Mouse (Mus musculus): Measurements from ENCODE around the gene Itpk1. TPM values are rescaled to one million over a fixed set of nuclear protein-coding genes. Genes with fewer than 3 reads are reported as not detected.
A peak's percentile ranks its signal among the peaks of the same experiment; 100 is the strongest.

The Itpk1 gene
- polyA plus RNA-seq (2016; fragmentation: Nextera tagmentation; extraction: Ambion mirVana) = 16.6 and 17.1 TPM in 2 replicates

GRCm38 (mm10) chr12:102704457-102705198 lies at the start of gene Itpk1:
Itpk1 (minus strand) TSS chr12:102704930.
- peak within 1 kb of the TSS; percentile 79 for H3K9ac ChIP-seq
- H3K4me1 ChIP-seq = peaks cover 36% of the 10 kb centered on the region
- H3K36me3 ChIP-seq = no peaks in the 10 kb centered on the region
- H3K27me3 ChIP-seq = 0 out of 2 replicates have a peak, but pooled peaks cover 4% of the 10 kb centered on the region
- H3K4me2 ChIP-seq (replicated peaks) = peak within 1 kb of the TSS; percentile 97
- ATAC-seq (ENCODE audit: low FRiP score) = peak; percentile 88
- peak within 1 kb of the TSS; percentile 80 for H3K4me3 ChIP-seq
- peak within 1 kb of the TSS; percentile 89 for H3K27ac ChIP-seq
- no peaks in the 10 kb centered on the region for H3K9me3 ChIP-seq (replicated peaks)
- under 1% methylated on average over 62 of the region's 105 CpGs for WGBS

GRCm38 (mm10) chr12:102748256-102748655 lies 43.5 kb upstream of the Itpk1 start:
- no peak overlapping the region for H3K27ac ChIP-seq
- no peak for ATAC-seq (ENCODE audit: low FRiP score)
- H3K9ac ChIP-seq = no peak overlapping the region
- peaks cover 8% of the 10 kb centered on the region; the same call in 1 of the 2 replicates for H3K36me3 ChIP-seq
- H3K9me3 ChIP-seq (replicated peaks) = no peaks in the 10 kb centered on the region
- no peaks in the 10 kb centered on the region for H3K27me3 ChIP-seq
- no peak overlapping the region for H3K4me2 ChIP-seq (replicated peaks)
- peaks cover 11% of the 10 kb centered on the region for H3K4me1 ChIP-seq
- no peak overlapping the region for H3K4me3 ChIP-seq
- WGBS = 88% methylated on average over 3 of the region's 3 CpGs

GRCm38 (mm10) chr12:102744839-102745238 lies 40.1 kb upstream of the Itpk1 start:
- WGBS = 68% methylated on average over 6 of the region's 6 CpGs
- Histone ChIP-seq H3K9me3 (replicated peaks) (no peaks in the 10 kb centered on the region), H3K27ac (no peak overlapping the region), H3K9ac (no peak overlapping the region), H3K27me3 (no peaks in the 10 kb centered on the region), H3K4me3 (peak overlapping the region; percentile 95; the same call in 1 of the 2 replicates), H3K36me3 (peaks cover 8% of the 10 kb centered on the region; the same call in 1 of the 2 replicates), H3K4me2 (replicated peaks) (peak overlapping the region; percentile 91), H3K4me1 (peaks cover 20% of the 10 kb centered on the region)
- no peak for ATAC-seq (ENCODE audit: low FRiP score)

GRCm38 (mm10) chr12:102743589-102744574 lies 39.2 kb upstream of the Itpk1 start, which contains the start of the genes Moap1 and Tmem251:
Moap1 (minus strand) TSS chr12:102743661.
Tmem251 (plus strand) TSS chr12:102743762.
- Histone ChIP-seq H3K4me3 (peak within 1 kb of the TSS; percentile 95), H3K36me3 (peaks cover 8% of the 10 kb centered on the region; the same call in 1 of the 2 replicates), H3K9me3 (replicated peaks) (no peaks in the 10 kb centered on the region), H3K27me3 (no peaks in the 10 kb centered on the region), H3K27ac (peak within 1 kb of the TSS; percentile 96), H3K4me2 (replicated peaks) (peak within 1 kb of the TSS; percentile 91), H3K9ac (peak within 1 kb of the TSS; percentile 93), H3K4me1 (peaks cover 20% of the 10 kb centered on the region)
- WGBS = under 1% methylated on average over 63 of the region's 63 CpGs
- peak; percentile 98 for ATAC-seq (ENCODE audit: low FRiP score)

- WGBS = under 1% methylated on average over 33 of the region's 33 CpGs
Measured at GRCm38 (mm10) chr12:102743036-102743588, 38.4 kb upstream of the Itpk1 start.

GRCm38 (mm10) chr12:102742056-102742455 lies 37.3 kb upstream of the Itpk1 start:
- no peaks in the 10 kb centered on the region for H3K36me3 ChIP-seq
- H3K4me2 ChIP-seq (replicated peaks) = no peak overlapping the region; the same call in 1 of the 2 replicates
- ATAC-seq (ENCODE audit: low FRiP score) = no peak
- no peaks in the 10 kb centered on the region for H3K9me3 ChIP-seq (replicated peaks)
- H3K27me3 ChIP-seq = no peaks in the 10 kb centered on the region
- no peak overlapping the region for H3K27ac ChIP-seq
- H3K9ac ChIP-seq = no peak overlapping the region
- H3K4me3 ChIP-seq = no peak overlapping the region
- peaks cover 20% of the 10 kb centered on the region for H3K4me1 ChIP-seq
- 87% methylated on average over 7 of the region's 7 CpGs for WGBS

More at GRCm38 (mm10) chr12:102743036-102743588, 38.4 kb upstream of the Itpk1 start:
- Histone ChIP-seq H3K27ac (peak overlapping the region; percentile 96), H3K4me1 (peaks cover 20% of the 10 kb centered on the region), H3K9me3 (replicated peaks) (no peaks in the 10 kb centered on the region), H3K36me3 (peaks cover 4% of the 10 kb centered on the region; the same call in 1 of the 2 replicates), H3K4me3 (peak overlapping the region; percentile 95), H3K4me2 (replicated peaks) (peak overlapping the region; percentile 91), H3K9ac (peak overlapping the region; percentile 93), H3K27me3 (no peaks in the 10 kb centered on the region)
- peak; percentile 80 for ATAC-seq (ENCODE audit: low FRiP score)

- Histone ChIP-seq H3K27ac (no peak overlapping the region), H3K9me3 (replicated peaks) (no peaks in the 10 kb centered on the region), H3K36me3 (no peaks in the 10 kb centered on the region), H3K4me2 (replicated peaks) (no peak overlapping the region), H3K9ac (no peak overlapping the region), H3K4me3 (no peak overlapping the region), H3K4me1 (peaks cover 20% of the 10 kb centered on the region), H3K27me3 (no peaks in the 10 kb centered on the region)
- 73% methylated on average over 3 of the region's 3 CpGs for WGBS
- ATAC-seq (ENCODE audit: low FRiP score) = no peak
Measured at GRCm38 (mm10) chr12:102740285-102740684, 35.6 kb upstream of the Itpk1 start.

- H3K9me3 ChIP-seq (replicated peaks) = no peaks in the 10 kb centered on the region
- no peak overlapping the region for H3K9ac ChIP-seq
- H3K36me3 ChIP-seq = no peaks in the 10 kb centered on the region
- H3K4me1 ChIP-seq = peaks cover 11% of the 10 kb centered on the region
- WGBS = 82% methylated on average over 5 of the region's 5 CpGs
- no peak for ATAC-seq (ENCODE audit: low FRiP score)
- no peak overlapping the region for H3K4me3 ChIP-seq
- no peak overlapping the region for H3K4me2 ChIP-seq (replicated peaks)
- no peak overlapping the region for H3K27ac ChIP-seq
- no peaks in the 10 kb centered on the region for H3K27me3 ChIP-seq
Measured at GRCm38 (mm10) chr12:102739096-102739495, 34.4 kb upstream of the Itpk1 start.

- Histone ChIP-seq H3K9me3 (replicated peaks) (no peaks in the 10 kb centered on the region), H3K4me2 (replicated peaks) (no peak overlapping the region), H3K27me3 (no peaks in the 10 kb centered on the region), H3K27ac (no peak overlapping the region), H3K4me3 (no peak overlapping the region), H3K9ac (no peak overlapping the region), H3K36me3 (no peaks in the 10 kb centered on the region), H3K4me1 (peaks cover 19% of the 10 kb centered on the region)
- ATAC-seq (ENCODE audit: low FRiP score) = no peak
- 17% methylated on average over 4 of the region's 5 CpGs for WGBS
Measured at GRCm38 (mm10) chr12:102733381-102733780, 28.7 kb upstream of the Itpk1 start.

- peak overlapping the region; percentile 95 for H3K27ac ChIP-seq
- no peaks in the 10 kb centered on the region for H3K36me3 ChIP-seq
- no peaks in the 10 kb centered on the region for H3K9me3 ChIP-seq (replicated peaks)
- H3K9ac ChIP-seq = peak overlapping the region; percentile 5; the same call in 1 of the 2 replicates
- H3K4me1 ChIP-seq = peaks cover 19% of the 10 kb centered on the region
- WGBS = 27% methylated on average over 16 of the region's 16 CpGs
- H3K4me3 ChIP-seq = 0 out of 2 replicates have a peak overlapping the region, but pooled peaks have one; percentile 3
- peak overlapping the region; percentile 48 for H3K4me2 ChIP-seq (replicated peaks)
- peak; percentile 70 for ATAC-seq (ENCODE audit: low FRiP score)
- H3K27me3 ChIP-seq = no peaks in the 10 kb centered on the region
Measured at GRCm38 (mm10) chr12:102730798-102731619, 26.3 kb upstream of the Itpk1 start.

Data from hindbrain, embryonic 12.5 days (tissue).